Comparison of ENCODE assay signal across 8 mouse cellular contexts in the genomic region with DNA sequence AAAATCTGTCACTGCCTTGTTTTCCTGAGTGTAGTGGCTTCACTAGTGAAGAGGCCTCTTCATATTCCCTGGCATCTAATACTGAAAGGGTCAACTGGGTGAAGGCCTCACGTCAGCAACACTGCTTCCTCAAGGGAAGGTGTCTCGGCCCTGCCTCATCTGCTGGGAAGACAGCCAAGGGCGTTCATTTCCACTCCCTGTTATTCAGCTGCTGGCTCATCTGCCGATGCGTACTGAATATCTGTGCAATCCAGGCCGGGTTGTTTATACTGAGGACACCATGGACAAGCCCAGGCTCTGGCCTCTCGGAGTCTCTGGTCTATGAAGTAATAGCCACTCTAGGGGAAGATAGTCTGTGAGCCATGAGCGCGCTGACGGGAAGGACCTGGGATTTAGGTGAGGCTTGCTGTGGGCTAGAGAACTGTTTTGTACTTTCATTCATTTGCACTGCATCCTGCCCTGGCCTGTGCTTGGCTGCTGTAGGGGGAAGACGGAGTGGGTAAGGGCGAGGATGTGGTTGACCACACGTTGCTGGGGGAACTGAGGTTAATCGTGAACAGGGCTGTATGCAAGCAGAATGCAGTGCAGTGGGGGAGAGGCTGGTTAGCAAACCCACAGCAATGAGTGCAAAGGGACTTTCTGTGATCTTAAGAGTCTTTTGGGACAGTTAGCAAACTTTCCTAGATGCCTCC. TPM values are rescaled to one million over a fixed set of nuclear protein-coding genes. Genes with fewer than 3 reads are reported as not detected.
DNase-seq lines count a peak whose midpoint lies in the region; ATAC-seq lines count a peak whose summit lies in the region.
"Had no signal": no experiment of that assay in that cellular context is flagged by ENCODE, and none has a peak within 500 bp of the region (broad histone marks: within the 10 kb centered on the region; RNA-seq: fewer than 3 reads in every experiment).

No protein-coding gene starts in this region.

- WGBS in lung, embryonic 16.5 days, result 55% methylated on average over 14 of the region's 14 CpGs
- 89% methylated on average over 14 of the region's 14 CpGs for WGBS in forebrain, embryonic 14.5 days

- peak; percentile 49 for ATAC-seq in lung, embryonic 16.5 days (ENCODE audit: low read depth)
- ATAC-seq in forebrain, embryonic 14.5 days, result no peak

- no peak overlapping the region for H3K9ac ChIP-seq in lung, embryonic 16.5 days (ENCODE audit: low read length)
- no peak overlapping the region for H3K9ac ChIP-seq in forebrain, embryonic 14.5 days (ENCODE audit: low read length)
- H3K9ac ChIP-seq: midbrain, embryonic 12.5 days had no signal

- H3K27ac ChIP-seq in lung, embryonic 16.5 days (ENCODE audit: low read length), result no peak overlapping the region
- H3K27ac ChIP-seq in forebrain, embryonic 14.5 days (ENCODE audit: low read depth, low read length), result no peak overlapping the region
- H3K27ac ChIP-seq: midbrain, embryonic 12.5 days had no signal

- no peak overlapping the region for H3K4me3 ChIP-seq in lung, embryonic 16.5 days (ENCODE audit: low read length)
- no peak overlapping the region for H3K4me3 ChIP-seq in forebrain, embryonic 14.5 days (ENCODE audit: low read depth, low read length)
- H3K4me3 ChIP-seq: midbrain, embryonic 12.5 days had no signal

- DNase-seq in CD4-positive, CD25-positive, alpha-beta regulatory T cell, adult 2 months (ENCODE audit: low read depth, low spot score), result peak; percentile 92
- DNase-seq in NIH3T3 (ENCODE audit: low read depth), result peak; percentile 68
- DNase-seq in heart, adult 8-10 months (ENCODE audit: low spot score), result peak; percentile 46
- peak; percentile 71 for DNase-seq in splenic B cell, adult 2 months (ENCODE audit: low read depth, low spot score)
- no peak for DNase-seq in left cerebral cortex, adult 18-20 months (ENCODE audit: low spot score in 2 of 2)
- no peak for DNase-seq in forebrain, embryonic 14.5 days (ENCODE audit: low spot score)

- H3K36me3 ChIP-seq in lung, embryonic 16.5 days (ENCODE audit: control insufficient read depth, insufficient read depth, low read length), result peaks cover 10% of the 10 kb centered on the region
- H3K36me3 ChIP-seq in splenic B cell, adult 2 months (ENCODE audit: control insufficient read depth, insufficient read depth, low read length, poor library complexity, severe bottlenecking), result peaks cover 2% of the 10 kb centered on the region; the same call in 1 of the 2 replicates
- H3K36me3 ChIP-seq in forebrain, embryonic 14.5 days (ENCODE audit: control insufficient read depth, insufficient read depth, low read length), result peaks cover 15% of the 10 kb centered on the region; the same call in 1 of the 2 replicates

- H3K9me3 ChIP-seq in lung, embryonic 16.5 days (ENCODE audit: control insufficient read depth, low read length), result 0 out of 2 replicates have a peak, but pooled peaks cover 4% of the 10 kb centered on the region
- H3K9me3 ChIP-seq in forebrain, embryonic 14.5 days (replicated peaks; ENCODE audit: control insufficient read depth, low read length), result no peaks in the 10 kb centered on the region

- H3K27me3 ChIP-seq in lung, embryonic 16.5 days (ENCODE audit: control insufficient read depth, insufficient read depth, low read depth, low read length), result no peaks in the 10 kb centered on the region
- H3K27me3 ChIP-seq in splenic B cell, adult 2 months (ENCODE audit: control insufficient read depth, insufficient read depth, low read length, poor library complexity, severe bottlenecking), result no peaks in the 10 kb centered on the region
- H3K27me3 ChIP-seq in forebrain, embryonic 14.5 days (replicated peaks; ENCODE audit: control insufficient read depth, insufficient read depth, low read length), result no peaks in the 10 kb centered on the region
- H3K27me3 ChIP-seq: midbrain, embryonic 12.5 days had no signal

- H3K4me2 ChIP-seq in lung, embryonic 16.5 days (ENCODE audit: low read depth, low read length), result no peak overlapping the region
- no peak overlapping the region for H3K4me2 ChIP-seq in forebrain, embryonic 14.5 days (ENCODE audit: low read length)
- H3K4me2 ChIP-seq: midbrain, embryonic 12.5 days had no signal

- no peaks in the 10 kb centered on the region for H3K4me1 ChIP-seq in lung, embryonic 16.5 days (replicated peaks; ENCODE audit: control insufficient read depth, insufficient read depth, low read length)
- H3K4me1 ChIP-seq in forebrain, embryonic 14.5 days (ENCODE audit: control insufficient read depth, insufficient read depth, low read length), result no peaks in the 10 kb centered on the region
- H3K4me1 ChIP-seq: midbrain, embryonic 12.5 days had no signal

RNA-seq across cellular contexts. Expression of gene Defb48, which starts 43.8 kb away (rescaled TPM):
- not detected for total RNA-seq in heart, adult 8-10 months (2022)
- polyA plus RNA-seq in lung, embryonic 16.5 days (2015; fragmentation: Nextera tagmentation; extraction: Ambion mirVana), result not detected in 2 replicates
- not detected for total RNA-seq in left cerebral cortex, adult 18-20 months (2021)
- polyA plus RNA-seq in forebrain, embryonic 14.5 days (2014; fragmentation: Nextera tagmentation; extraction: Ambion mirVana), result not detected in 2 replicates
- polyA plus RNA-seq: midbrain, embryonic 12.5 days had no signal

RNA-seq across cellular contexts. Expression of gene Defb47, which starts 57.3 kb away (rescaled TPM):
- not detected for total RNA-seq in heart, adult 8-10 months (2022)
- polyA plus RNA-seq in lung, embryonic 16.5 days (2015; fragmentation: Nextera tagmentation; extraction: Ambion mirVana), result not detected in 2 replicates
- not detected for total RNA-seq in left cerebral cortex, adult 18-20 months (2021)
- polyA plus RNA-seq in forebrain, embryonic 14.5 days (2014; fragmentation: Nextera tagmentation; extraction: Ambion mirVana), result not detected in 2 replicates
- polyA plus RNA-seq: midbrain, embryonic 12.5 days had no signal

Comparison
In these comparisons a context has a peak if more than half of its experiments do, and no peak if none do; other contexts are left out.
1. DNase-seq: peak in CD4-positive, CD25-positive, alpha-beta regulatory T cell, adult 2 months (single experiment), NIH3T3 (single experiment), heart, adult 8-10 months (single experiment) and splenic B cell, adult 2 months (single experiment); none in left cerebral cortex, adult 18-20 months (0 of 2) and forebrain, embryonic 14.5 days (single experiment).